22 mouse cellular contexts compared by ENCODE assay signal in the genomic region with DNA sequence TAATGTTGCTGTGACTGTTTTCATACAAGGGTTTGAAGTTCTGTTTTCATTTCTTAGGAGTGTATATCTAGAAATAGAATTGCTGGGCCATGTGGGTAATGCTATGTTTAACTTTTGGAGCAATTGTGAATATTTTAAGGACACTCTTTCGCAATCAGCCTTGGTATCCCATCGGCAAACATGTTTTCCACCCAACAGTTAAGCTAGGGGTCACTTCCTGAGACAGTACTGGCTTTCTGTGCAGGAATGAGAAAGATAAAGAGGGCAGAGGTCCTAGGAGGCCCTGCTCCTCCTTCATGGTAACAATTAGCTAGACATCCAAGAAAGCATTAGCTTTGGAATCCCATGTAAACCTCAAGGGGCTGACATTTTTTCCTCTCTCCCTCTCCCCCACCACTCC. TPM values are rescaled to one million over a fixed set of nuclear protein-coding genes. Genes with fewer than 3 reads are reported as not detected.
DNase-seq lines count a peak whose midpoint lies in the region; ATAC-seq and TF ChIP-seq lines count a peak whose summit lies in the region.
"Had no signal": no experiment of that assay in that cellular context is flagged by ENCODE, and none has a peak within 500 bp of the region (broad histone marks: within the 10 kb centered on the region; RNA-seq: fewer than 3 reads in every experiment).

No protein-coding gene starts in this region.

- 25% methylated on average over 2 of the region's 2 CpGs for WGBS in liver, embryonic 15.5 days (ENCODE audit: insufficient replicate concordance)
- 36% methylated on average over 2 of the region's 2 CpGs for WGBS in liver, embryonic 12.5 days (ENCODE audit: insufficient replicate concordance)
- WGBS in midbrain, embryonic 10.5 days, result 85% methylated on average over 2 of the region's 2 CpGs

- no peaks in the 10 kb centered on the region for H3K79me2 ChIP-seq in C2C12 (ENCODE audit: control insufficient read depth, insufficient read depth)

- H3K36me3 ChIP-seq in liver, embryonic 15.5 days (replicated peaks), result no peaks in the 10 kb centered on the region
- H3K36me3 ChIP-seq in liver, embryonic 12.5 days, result no peaks in the 10 kb centered on the region
- H3K36me3 ChIP-seq in C2C12 (ENCODE audit: control insufficient read depth, insufficient read depth), result no peaks in the 10 kb centered on the region
- H3K36me3 ChIP-seq in midbrain, embryonic 10.5 days, result no peaks in the 10 kb centered on the region
- H3K36me3 ChIP-seq: embryonic facial prominence, embryonic 15.5 days; heart, embryonic 10.5 days; hindbrain, embryonic 15.5 days; midbrain, embryonic 13.5 days had no signal

- H3K27ac ChIP-seq in liver, embryonic 15.5 days (replicated peaks), result no peak overlapping the region
- no peak overlapping the region for H3K27ac ChIP-seq in liver, embryonic 12.5 days
- H3K27ac ChIP-seq in midbrain, embryonic 10.5 days (replicated peaks), result no peak overlapping the region
- H3K27ac ChIP-seq: embryonic facial prominence, embryonic 15.5 days; heart, embryonic 10.5 days; hindbrain, embryonic 15.5 days; liver, embryonic 14.5 days; midbrain, embryonic 13.5 days had no signal

- H3K27me3 ChIP-seq in liver, embryonic 15.5 days, result no peaks in the 10 kb centered on the region
- no peaks in the 10 kb centered on the region for H3K27me3 ChIP-seq in liver, embryonic 12.5 days (replicated peaks)
- H3K27me3 ChIP-seq in C2C12 (ENCODE audit: control insufficient read depth, insufficient read depth, insufficient read length), result no peaks in the 10 kb centered on the region
- H3K27me3 ChIP-seq in midbrain, embryonic 10.5 days (ENCODE audit: low read depth, poor library complexity, severe bottlenecking), result no peaks in the 10 kb centered on the region
- H3K27me3 ChIP-seq: embryonic facial prominence, embryonic 15.5 days; hindbrain, embryonic 15.5 days; midbrain, embryonic 13.5 days had no signal

- no peaks in the 10 kb centered on the region for H3K79me3 ChIP-seq in C2C12 (ENCODE audit: low read depth)

- H3ac ChIP-seq in C2C12 (ENCODE audit: control insufficient read depth, insufficient read length, low read depth), result no peak overlapping the region

- TF ChIP-seq CTCF in C2C12 (IDR thresholded peaks at IDR 0.05; ENCODE audit: control insufficient read depth, insufficient read depth, insufficient read length), result no peak

- H3K4me2 ChIP-seq in liver, embryonic 15.5 days, result no peak overlapping the region
- no peak overlapping the region for H3K4me2 ChIP-seq in liver, embryonic 12.5 days
- H3K4me2 ChIP-seq: embryonic facial prominence, embryonic 15.5 days; midbrain, embryonic 13.5 days had no signal

- ATAC-seq in frontal cortex, adult (ENCODE audit: low TSS enrichment), result peak; percentile 57
- ATAC-seq in liver, embryonic 15.5 days (ENCODE audit: insufficient read depth), result peak; percentile 28; the same call in 1 of the 2 replicates
- no peak for ATAC-seq in liver, embryonic 12.5 days
- ATAC-seq: activated CD4-positive, CD25-positive, alpha-beta regulatory T cell, adult 4 months; midbrain, embryonic 13.5 days had no signal

- H3K9ac ChIP-seq in liver, embryonic 15.5 days, result no peak overlapping the region
- H3K9ac ChIP-seq in liver, embryonic 12.5 days, result no peak overlapping the region
- H3K9ac ChIP-seq: embryonic facial prominence, embryonic 15.5 days; hindbrain, embryonic 15.5 days; liver, embryonic 14.5 days; midbrain, embryonic 13.5 days had no signal

- no peak overlapping the region for H3K4me3 ChIP-seq in liver, embryonic 15.5 days (replicated peaks)
- H3K4me3 ChIP-seq in liver, embryonic 12.5 days, result no peak overlapping the region
- H3K4me3 ChIP-seq in C2C12 (ENCODE audit: insufficient read depth, poor library complexity, severe bottlenecking), result no peak overlapping the region
- no peak overlapping the region for H3K4me3 ChIP-seq in midbrain, embryonic 10.5 days
- H3K4me3 ChIP-seq: embryonic facial prominence, embryonic 15.5 days; heart, embryonic 10.5 days; hindbrain, embryonic 15.5 days; midbrain, embryonic 13.5 days had no signal

- DNase-seq in frontal cortex, postnatal 36 days (ENCODE audit: low spot score in 2 of 2), result no peak
- peak; percentile 58 for DNase-seq in adipocyte (ENCODE audit: low spot score)
- DNase-seq in midbrain, embryonic 10.5 days (ENCODE audit: low spot score), result no peak
- DNase-seq: adrenal gland, postnatal 10 days; B cell, adult 2 months; cerebellum, adult 18-20 months; cerebellum, postnatal 14 days; embryo, embryonic 11 days; kidney, adult 18-20 months; kidney, postnatal 14 days; thymus, adult 18-20 months; thymus, postnatal 36 days had no signal

- H3K9me3 ChIP-seq in liver, embryonic 15.5 days (replicated peaks), result no peaks in the 10 kb centered on the region
- no peaks in the 10 kb centered on the region for H3K9me3 ChIP-seq in liver, embryonic 12.5 days (replicated peaks)
- H3K9me3 ChIP-seq in midbrain, embryonic 10.5 days (replicated peaks), result no peaks in the 10 kb centered on the region
- H3K9me3 ChIP-seq: embryonic facial prominence, embryonic 15.5 days; heart, embryonic 10.5 days; hindbrain, embryonic 15.5 days; midbrain, embryonic 13.5 days had no signal

- 0 out of 2 replicates have a peak, but pooled peaks cover 4% of the 10 kb centered on the region for H3K4me1 ChIP-seq in liver, embryonic 15.5 days (replicated peaks)
- no peaks in the 10 kb centered on the region for H3K4me1 ChIP-seq in liver, embryonic 12.5 days
- peaks cover 9% of the 10 kb centered on the region for H3K4me1 ChIP-seq in midbrain, embryonic 10.5 days

TF ChIP-seq in C2C12, 6 proteins besides CTCF, POLR2A, EP300 and RAD21:
- no peak for TF ChIP-seq MAX (IDR thresholded peaks at IDR 0.05)
- peak; percentile 62 for TF ChIP-seq CEBPB (IDR thresholded peaks at IDR 0.05; ENCODE audit: low read depth)

RNA-seq across cellular contexts. Expression of a gene that starts 47.1 kb away (rescaled TPM):
- polyA plus RNA-seq in liver, embryonic 15.5 days (2015; fragmentation: Nextera tagmentation; extraction: Ambion mirVana), result 2.0 and 2.3 TPM in 2 replicates
- polyA plus RNA-seq in liver, embryonic 12.5 days (2016; fragmentation: Nextera tagmentation; extraction: Ambion mirVana), result 2.5 and 3.2 TPM in 2 replicates
- 0.60 TPM for polyA plus RNA-seq in C2C12 (2012; fragmentation: generic; extraction: Trizol)
- 2.2 and 2.6 TPM in 2 replicates for polyA plus RNA-seq in midbrain, embryonic 10.5 days (2016; fragmentation: Nextera tagmentation; extraction: Ambion mirVana)
